Mouse (Mus musculus): ENCODE measurements around the gene Cacnb4.

Gene Cacnb4

GRCm38 (mm10) chr2:52470044-52470560 lies 206.5 kb downstream of the Cacnb4 start:
- no peak for DNase-seq (ENCODE audit: low spot score)

- DNase-seq (ENCODE audit: low spot score): no peak
These were observed 209.0 kb downstream of the Cacnb4 start for GRCm38 (mm10) chr2:52467629-52468028.

- no peak for DNase-seq (ENCODE audit: low spot score)
These were observed 215.2 kb downstream of the Cacnb4 start for GRCm38 (mm10) chr2:52461206-52461967.

GRCm38 (mm10) chr2:52455606-52456479 lies 220.8 kb downstream of the Cacnb4 start:
- no peak for DNase-seq (ENCODE audit: low spot score)

GRCm38 (mm10) chr2:52449818-52450217 lies 226.8 kb downstream of the Cacnb4 start:
- peak; percentile 12 for DNase-seq (ENCODE audit: low spot score)

GRCm38 (mm10) chr2:52448916-52449315 lies 227.7 kb downstream of the Cacnb4 start:
- no peak for DNase-seq (ENCODE audit: low spot score)

- no peak for DNase-seq (ENCODE audit: low spot score)
These were observed 230.0 kb downstream of the Cacnb4 start for GRCm38 (mm10) chr2:52446648-52447047.

- DNase-seq (ENCODE audit: low spot score): peak; percentile 61
These were observed 234.5 kb downstream of the Cacnb4 start for GRCm38 (mm10) chr2:52442125-52442524.

- DNase-seq (ENCODE audit: low spot score): no peak
These were observed 236.1 kb downstream of the Cacnb4 start for GRCm38 (mm10) chr2:52440420-52441015.

- peak; percentile 46 for DNase-seq (ENCODE audit: low spot score)
These were observed 238.2 kb downstream of the Cacnb4 start for GRCm38 (mm10) chr2:52438437-52438836.

GRCm38 (mm10) chr2:52438013-52438412 lies 238.6 kb downstream of the Cacnb4 start:
- DNase-seq (ENCODE audit: low spot score): peak; percentile 66

GRCm38 (mm10) chr2:52435919-52436632 lies 240.6 kb downstream of the Cacnb4 start:
- no peak for DNase-seq (ENCODE audit: low spot score)

GRCm38 (mm10) chr2:52433365-52433764 lies 243.3 kb downstream of the Cacnb4 start:
- no peak for DNase-seq (ENCODE audit: low spot score)

GRCm38 (mm10) chr2:52427383-52427782 lies 249.2 kb downstream of the Cacnb4 start:
- no peak for DNase-seq (ENCODE audit: low spot score)

- DNase-seq (ENCODE audit: low spot score): no peak
These were observed 250.6 kb downstream of the Cacnb4 start for GRCm38 (mm10) chr2:52426041-52426440.

GRCm38 (mm10) chr2:52425523-52425795 lies 251.2 kb downstream of the Cacnb4 start:
- no peak for DNase-seq (ENCODE audit: low spot score)

GRCm38 (mm10) chr2:52424747-52425522 lies 251.7 kb downstream of the Cacnb4 start, which contains the start of gene Arl5a:
Gene Arl5a (minus strand): TSS chr2:52424901.
- DNase-seq (ENCODE audit: low spot score): peak; percentile 95

- peak; percentile 36 for DNase-seq (ENCODE audit: low spot score)
These were observed 252.3 kb downstream of the Cacnb4 start for GRCm38 (mm10) chr2:52424248-52424728.

- DNase-seq (ENCODE audit: low spot score): no peak
These were observed 252.9 kb downstream of the Cacnb4 start for GRCm38 (mm10) chr2:52423611-52424247.

GRCm38 (mm10) chr2:52422871-52423610 lies 253.6 kb downstream of the Cacnb4 start:
- no peak for DNase-seq (ENCODE audit: low spot score)

Measured in urinary bladder, postnatal 14 days (tissue).